Mouse (Mus musculus): ENCODE results near the gene Olfr1250. TPM values are rescaled to one million over a fixed set of nuclear protein-coding genes. Genes with fewer than 3 reads are reported as not detected.
"Not testable (repeated sequence)": the region's sequence is repeated elsewhere in the genome, so short reads cannot be mapped to it uniquely, and the experiment has no call there.

The Olfr1250 gene
- not detected in 2 replicates for polyA plus RNA-seq (2014; fragmentation: Nextera tagmentation; extraction: Ambion mirVana)

DNA sequence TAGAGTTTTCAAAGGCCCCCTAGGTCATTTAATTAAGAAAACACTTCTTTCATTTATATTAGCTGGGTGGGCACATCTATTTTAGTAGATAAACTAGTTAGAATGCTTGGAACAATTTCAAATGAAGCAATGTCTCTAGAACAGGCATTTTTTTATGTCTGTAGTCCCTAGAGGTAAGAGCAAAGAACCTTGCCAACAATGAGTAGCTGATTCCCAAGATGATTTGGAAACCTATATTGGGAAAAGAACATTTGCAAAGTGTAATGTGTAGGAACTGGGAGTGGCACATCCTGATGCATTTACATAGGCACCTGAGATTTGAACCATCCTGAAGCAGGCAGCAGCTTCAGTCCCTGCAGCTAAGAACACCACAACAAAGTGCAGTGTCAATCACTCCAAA is at the start of gene Olfr1250:
Olfr1250 (minus strand) TSS at position 101 of the 400 bp plus-strand sequence.
- H3K9ac ChIP-seq (ENCODE audit: low read length), result no peak within 1 kb of the TSS
- H3K4me3 ChIP-seq (ENCODE audit: low read depth, low read length), result no peak within 1 kb of the TSS
- H3K36me3 ChIP-seq (ENCODE audit: control insufficient read depth, insufficient read depth, low read length), result no peaks in the 10 kb centered on the region
- no peaks in the 10 kb centered on the region for H3K27me3 ChIP-seq (replicated peaks; ENCODE audit: control insufficient read depth, insufficient read depth, low read length)
- H3K9me3 ChIP-seq (ENCODE audit: control insufficient read depth, low read length), result no peaks in the 10 kb centered on the region
- no peaks in the 10 kb centered on the region for H3K4me1 ChIP-seq (replicated peaks; ENCODE audit: control insufficient read depth, insufficient read depth, low read length)
- H3K4me2 ChIP-seq (ENCODE audit: low read length), result no peak within 1 kb of the TSS
- DNase-seq (ENCODE audit: low spot score) (no peak), ATAC-seq (replicated peaks; ENCODE audit: low FRiP score, low TSS enrichment, low read depth) (no peak)
- H3K27ac ChIP-seq (ENCODE audit: low read depth), result no peak within 1 kb of the TSS

- H3K4me1 ChIP-seq (replicated peaks; ENCODE audit: control insufficient read depth, insufficient read depth, low read length), result no peaks in the 10 kb centered on the region
- H3K27ac ChIP-seq (ENCODE audit: low read depth), result no peak overlapping the region
- DNase-seq (ENCODE audit: low spot score) (no peak), ATAC-seq (replicated peaks; ENCODE audit: low FRiP score, low TSS enrichment, low read depth) (no peak)
- H3K9me3 ChIP-seq (ENCODE audit: control insufficient read depth, low read length), result no peaks in the 10 kb centered on the region
- H3K4me2 ChIP-seq (ENCODE audit: low read length), result no peak overlapping the region
- no peak overlapping the region for H3K4me3 ChIP-seq (ENCODE audit: low read depth, low read length)
- no peaks in the 10 kb centered on the region for H3K27me3 ChIP-seq (replicated peaks; ENCODE audit: control insufficient read depth, insufficient read depth, low read length)
- H3K36me3 ChIP-seq (ENCODE audit: control insufficient read depth, insufficient read depth, low read length), result no peaks in the 10 kb centered on the region
- no peak overlapping the region for H3K9ac ChIP-seq (ENCODE audit: low read length)
- 82% methylated on average over 6 of the region's 6 CpGs for WGBS
Observed at GRCm38 (mm10) chr2:89691980-89692379, 30.7 kb upstream of the Olfr1250 start.

DNA sequence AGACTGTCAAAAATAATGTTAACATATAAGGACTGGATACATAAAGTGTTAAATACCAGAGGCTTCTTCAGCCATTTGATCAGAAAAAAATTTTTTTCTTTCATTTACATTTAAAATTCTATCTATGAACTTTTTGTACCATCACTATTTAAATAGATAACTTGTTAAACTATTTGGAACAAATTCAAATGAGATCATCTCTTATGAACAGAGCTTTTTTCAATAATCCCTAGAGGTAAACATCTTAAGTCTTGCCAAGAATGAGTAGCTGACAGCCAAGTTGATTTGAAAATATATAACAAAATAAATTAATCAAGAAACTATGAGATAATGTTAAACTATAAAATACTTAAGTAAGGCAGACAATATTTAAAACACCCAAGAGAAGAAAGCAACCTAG is 10.6 kb upstream of the Olfr1250 start, which contains the start of gene Olfr1251:
Olfr1251 (minus strand) TSS at position 101 of the 400 bp plus-strand sequence.
- Histone ChIP-seq H3K4me3 (ENCODE audit: low read depth, low read length) (no peak within 1 kb of the TSS), H3K27ac (ENCODE audit: low read depth) (no peak within 1 kb of the TSS), H3K4me2 (ENCODE audit: low read length) (no peak within 1 kb of the TSS), H3K36me3 (ENCODE audit: control insufficient read depth, insufficient read depth, low read length) (no peaks in the 10 kb centered on the region), H3K9me3 (ENCODE audit: control insufficient read depth, low read length) (no peaks in the 10 kb centered on the region), H3K27me3 (replicated peaks; ENCODE audit: control insufficient read depth, insufficient read depth, low read length) (no peaks in the 10 kb centered on the region), H3K9ac (ENCODE audit: low read length) (no peak within 1 kb of the TSS), H3K4me1 (replicated peaks; ENCODE audit: control insufficient read depth, insufficient read depth, low read length) (no peaks in the 10 kb centered on the region)
- DNase-seq (ENCODE audit: low spot score) (no peak), ATAC-seq (replicated peaks; ENCODE audit: low FRiP score, low TSS enrichment, low read depth) (no peak)

- no peaks in the 10 kb centered on the region for H3K27me3 ChIP-seq (replicated peaks; ENCODE audit: control insufficient read depth, insufficient read depth, low read length)
- H3K9me3 ChIP-seq (ENCODE audit: control insufficient read depth, low read length), result no peaks in the 10 kb centered on the region
- DNase-seq (ENCODE audit: low spot score) (no peak), ATAC-seq (replicated peaks; ENCODE audit: low FRiP score, low TSS enrichment, low read depth) (no peak)
- no peak within 1 kb of the TSS for H3K4me2 ChIP-seq (ENCODE audit: low read length)
- no peaks in the 10 kb centered on the region for H3K36me3 ChIP-seq (ENCODE audit: control insufficient read depth, insufficient read depth, low read length)
- H3K9ac ChIP-seq (ENCODE audit: low read length), result no peak within 1 kb of the TSS
- no peak within 1 kb of the TSS for H3K27ac ChIP-seq (ENCODE audit: low read depth)
- H3K4me1 ChIP-seq (replicated peaks; ENCODE audit: control insufficient read depth, insufficient read depth, low read length), result no peaks in the 10 kb centered on the region
- H3K4me3 ChIP-seq (ENCODE audit: low read depth, low read length), result no peak within 1 kb of the TSS
- 85% methylated on average over 2 of the region's 2 CpGs for WGBS
Observed at GRCm38 (mm10) chr2:89634883-89635282, 26.4 kb downstream of the Olfr1250 start, which contains the start of gene Olfr1249. Gene Olfr1249 (minus strand): TSS chr2:89634983.

GRCm38 (mm10) chr2:89618145-89618544 is 43.1 kb downstream of the Olfr1250 start, which contains the start of gene Olfr1248:
Gene Olfr1248 (minus strand): TSS chr2:89618245.
- not testable (repeated sequence) for H3K27me3 ChIP-seq (replicated peaks; ENCODE audit: control insufficient read depth, insufficient read depth, low read length); H3K4me1 ChIP-seq (replicated peaks; ENCODE audit: control insufficient read depth, insufficient read depth, low read length); DNase-seq (ENCODE audit: low spot score); H3K9me3 ChIP-seq (ENCODE audit: control insufficient read depth, low read length); H3K4me3 ChIP-seq (ENCODE audit: low read depth, low read length); H3K36me3 ChIP-seq (ENCODE audit: control insufficient read depth, insufficient read depth, low read length); H3K4me2 ChIP-seq (ENCODE audit: low read length); ATAC-seq (replicated peaks; ENCODE audit: low FRiP score, low TSS enrichment, low read depth); H3K9ac ChIP-seq (ENCODE audit: low read length); H3K27ac ChIP-seq (ENCODE audit: low read depth)
- WGBS, result 92% methylated on average over 1 of the region's 1 CpGs

DNA sequence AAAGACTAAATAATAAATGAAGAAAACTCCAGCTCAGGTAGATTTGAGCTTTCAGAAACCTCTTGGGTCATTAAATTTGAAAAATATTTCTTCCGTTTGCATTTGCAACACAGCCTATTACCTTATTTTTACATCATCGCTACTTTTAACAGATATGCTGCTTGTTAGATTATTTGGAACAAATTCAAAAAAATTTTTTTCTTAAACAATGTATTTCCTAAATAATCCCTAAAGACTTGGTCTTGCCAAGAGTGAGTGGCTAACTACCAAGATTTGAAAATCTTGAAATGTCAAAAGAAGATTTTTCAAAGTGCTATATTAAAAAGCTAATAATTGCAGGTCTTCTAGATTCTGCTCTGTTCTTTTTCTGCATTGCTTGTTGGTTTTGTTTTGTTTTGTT is 47.2 kb downstream of the Olfr1250 start, which contains the start of gene Olfr1247:
Olfr1247 (minus strand) TSS at position 101 of the 400 bp plus-strand sequence.
- Histone ChIP-seq H3K9ac (ENCODE audit: low read length) (no peak within 1 kb of the TSS), H3K9me3 (ENCODE audit: control insufficient read depth, low read length) (no peaks in the 10 kb centered on the region), H3K27ac (ENCODE audit: low read depth) (no peak within 1 kb of the TSS), H3K27me3 (replicated peaks; ENCODE audit: control insufficient read depth, insufficient read depth, low read length) (no peaks in the 10 kb centered on the region), H3K36me3 (ENCODE audit: control insufficient read depth, insufficient read depth, low read length) (no peaks in the 10 kb centered on the region), H3K4me3 (ENCODE audit: low read depth, low read length) (no peak within 1 kb of the TSS), H3K4me1 (replicated peaks; ENCODE audit: control insufficient read depth, insufficient read depth, low read length) (no peaks in the 10 kb centered on the region), H3K4me2 (ENCODE audit: low read length) (no peak within 1 kb of the TSS)
- WGBS, result 85% methylated on average over 2 of the region's 2 CpGs
- no peak for ATAC-seq (replicated peaks; ENCODE audit: low FRiP score, low TSS enrichment, low read depth)
- DNase-seq (ENCODE audit: low spot score), result no peak

Other genes with a start within 250 kb of the Olfr1250 start
- gene Olfr1239, start 241.1 kb downstream of the Olfr1250 start, polyA plus RNA-seq (2014; fragmentation: Nextera tagmentation; extraction: Ambion mirVana), result not detected in 2 replicates
- not detected in 2 replicates for gene Olfr1240, start 218.5 kb downstream of the Olfr1250 start, polyA plus RNA-seq (2014; fragmentation: Nextera tagmentation; extraction: Ambion mirVana)
- gene Olfr1241, start 174.3 kb downstream of the Olfr1250 start, polyA plus RNA-seq (2014; fragmentation: Nextera tagmentation; extraction: Ambion mirVana), result not detected in 2 replicates
- not detected in 2 replicates for gene Olfr1242, start 163.1 kb downstream of the Olfr1250 start, polyA plus RNA-seq (2014; fragmentation: Nextera tagmentation; extraction: Ambion mirVana)
- gene Olfr1243, start 130.0 kb downstream of the Olfr1250 start, polyA plus RNA-seq (2014; fragmentation: Nextera tagmentation; extraction: Ambion mirVana), result not detected in 2 replicates
- gene Olfr1245, start 83.0 kb downstream of the Olfr1250 start, polyA plus RNA-seq (2014; fragmentation: Nextera tagmentation; extraction: Ambion mirVana), result not detected in 2 replicates
- gene Olfr1246, start 68.3 kb downstream of the Olfr1250 start, polyA plus RNA-seq (2014; fragmentation: Nextera tagmentation; extraction: Ambion mirVana), result not detected in 2 replicates
- not detected in 2 replicates for gene Olfr1247, start 47.3 kb downstream of the Olfr1250 start, polyA plus RNA-seq (2014; fragmentation: Nextera tagmentation; extraction: Ambion mirVana)
- gene Olfr1248, start 43.2 kb downstream of the Olfr1250 start, polyA plus RNA-seq (2014; fragmentation: Nextera tagmentation; extraction: Ambion mirVana), result not detected in 2 replicates
- not detected in 2 replicates for gene Olfr1249, start 26.5 kb downstream of the Olfr1250 start, polyA plus RNA-seq (2014; fragmentation: Nextera tagmentation; extraction: Ambion mirVana)
- gene Olfr1251, start 10.5 kb upstream of the Olfr1250 start, polyA plus RNA-seq (2014; fragmentation: Nextera tagmentation; extraction: Ambion mirVana), result not detected in 2 replicates
- not detected in 2 replicates for gene Olfr1252, start 63.5 kb upstream of the Olfr1250 start, polyA plus RNA-seq (2014; fragmentation: Nextera tagmentation; extraction: Ambion mirVana)
- not detected in 2 replicates for gene Olfr1253, start 95.6 kb upstream of the Olfr1250 start, polyA plus RNA-seq (2014; fragmentation: Nextera tagmentation; extraction: Ambion mirVana)
- gene Olfr1254, start 132.2 kb upstream of the Olfr1250 start, polyA plus RNA-seq (2014; fragmentation: Nextera tagmentation; extraction: Ambion mirVana), result not detected in 2 replicates
- gene Olfr1255, start 150.6 kb upstream of the Olfr1250 start, polyA plus RNA-seq (2014; fragmentation: Nextera tagmentation; extraction: Ambion mirVana), result not detected in 2 replicates
- gene Olfr1256, start 180.1 kb upstream of the Olfr1250 start, polyA plus RNA-seq (2014; fragmentation: Nextera tagmentation; extraction: Ambion mirVana), result not detected in 2 replicates
- gene Olfr48, start 186.7 kb upstream of the Olfr1250 start, polyA plus RNA-seq (2014; fragmentation: Nextera tagmentation; extraction: Ambion mirVana), result not detected in 2 replicates
- gene Olfr1257, start 217.0 kb upstream of the Olfr1250 start, polyA plus RNA-seq (2014; fragmentation: Nextera tagmentation; extraction: Ambion mirVana), result 0.17 TPM in 1 of 2 replicates, not detected in the other